Mouse (Mus musculus): ENCODE results near the gene Rpap3. TPM values are rescaled to one million over a fixed set of nuclear protein-coding genes. Genes with fewer than 3 reads are reported as not detected.

Gene Rpap3
- total RNA-seq, 1 experiment, result 32.2 TPM

DNA sequence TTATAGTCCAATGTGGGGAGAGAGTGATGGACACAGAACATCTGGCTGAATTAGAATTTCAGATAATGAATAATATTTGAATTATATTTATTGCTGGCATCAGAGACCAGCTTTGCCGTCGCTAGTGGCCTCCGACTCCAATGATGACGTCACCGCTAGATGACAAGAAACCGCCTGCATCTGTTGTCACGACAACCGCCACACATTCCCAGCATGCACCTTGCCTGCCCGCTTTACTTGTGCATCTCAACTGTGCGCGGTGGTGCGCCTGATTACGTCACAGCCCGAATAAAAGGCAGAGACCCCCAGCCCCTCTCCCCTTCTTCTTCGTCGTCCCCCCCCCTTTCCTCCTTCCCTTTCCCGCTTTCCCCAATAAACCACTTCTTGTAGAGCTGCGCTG, 57.4 kb downstream of the Rpap3 start:
- no peak for DNase-seq (ENCODE audit: low read depth, low spot score)
- Histone ChIP-seq H3K4me3 (ENCODE audit: insufficient read depth in 1 of 2, low read depth in 1 of 2, low read length in 2 of 2, poor library complexity in 1 of 2, severe bottlenecking in 1 of 2) (no peak overlapping the region), H3K4me1 (ENCODE audit: control insufficient read depth in 2 of 2, insufficient read depth in 2 of 2, low read length in 2 of 2, poor library complexity in 1 of 2) (no peaks in the 10 kb centered on the region), H3K9ac (ENCODE audit: insufficient read depth, low read depth, low read length, poor library complexity, severe bottlenecking) (no peak overlapping the region), H3K9me3 (ENCODE audit: control insufficient read depth, insufficient read depth, low read depth, low read length) (no peaks in the 10 kb centered on the region), H3K27ac (ENCODE audit: insufficient read depth, low read depth, low read length, poor library complexity, severe bottlenecking) (no peak overlapping the region), H3K36me3 (ENCODE audit: control insufficient read depth, insufficient read depth, low read length, poor library complexity, severe bottlenecking) (no peaks in the 10 kb centered on the region)
- TF ChIP-seq ZC3H11A (IDR thresholded peaks at IDR 0.05; ENCODE audit: borderline replicate concordance, low read depth, low read length) (no peak), MAFK (IDR thresholded peaks at IDR 0.05; ENCODE audit: insufficient read depth, low read depth, low read length) (no peak), CHD2 (IDR thresholded peaks at IDR 0.05; ENCODE audit: low read depth, low read length) (no peak), ZNF384 (IDR thresholded peaks at IDR 0.05; ENCODE audit: low read depth, low read length) (no peak), HCFC1 (IDR thresholded peaks at IDR 0.05; ENCODE audit: borderline replicate concordance, insufficient read depth, low read length) (no peak)
- in situ Hi-C loops (cut with MboI; ENCODE audit: low sequenced_read_pairs in 2 of 2, unreplicated experiment in 2 of 2), result no loop called here

- in situ Hi-C loops (cut with MboI; ENCODE audit: low sequenced_read_pairs in 2 of 2, unreplicated experiment in 2 of 2), result no loop called here
- DNase-seq (ENCODE audit: low read depth, low spot score), result no peak
- no peaks in the 10 kb centered on the region for H3K9me3 ChIP-seq (ENCODE audit: control insufficient read depth, insufficient read depth, low read depth, low read length)
- H3K9ac ChIP-seq (ENCODE audit: insufficient read depth, low read depth, low read length, poor library complexity, severe bottlenecking), result no peak overlapping the region
- H3K4me1 ChIP-seq (ENCODE audit: control insufficient read depth in 2 of 2, insufficient read depth in 2 of 2, low read length in 2 of 2, poor library complexity in 1 of 2), result no peaks in the 10 kb centered on the region
- no peak overlapping the region for H3K4me3 ChIP-seq (ENCODE audit: insufficient read depth in 1 of 2, low read depth in 1 of 2, low read length in 2 of 2, poor library complexity in 1 of 2, severe bottlenecking in 1 of 2)
- TF ChIP-seq CHD2 (IDR thresholded peaks at IDR 0.05; ENCODE audit: low read depth, low read length), result no peak
- no peak for TF ChIP-seq ZNF384 (IDR thresholded peaks at IDR 0.05; ENCODE audit: low read depth, low read length)
- TF ChIP-seq HCFC1 (IDR thresholded peaks at IDR 0.05; ENCODE audit: borderline replicate concordance, insufficient read depth, low read length), result no peak
- no peak for TF ChIP-seq MAFK (IDR thresholded peaks at IDR 0.05; ENCODE audit: insufficient read depth, low read depth, low read length)
- no peak for TF ChIP-seq ZC3H11A (IDR thresholded peaks at IDR 0.05; ENCODE audit: borderline replicate concordance, low read depth, low read length)
- H3K27ac ChIP-seq (ENCODE audit: insufficient read depth, low read depth, low read length, poor library complexity, severe bottlenecking), result no peak overlapping the region
- no peaks in the 10 kb centered on the region for H3K36me3 ChIP-seq (ENCODE audit: control insufficient read depth, insufficient read depth, low read length, poor library complexity, severe bottlenecking)
These were observed 59.2 kb downstream of the Rpap3 start for GRCm38 (mm10) chr15:97646426-97646825.

DNA sequence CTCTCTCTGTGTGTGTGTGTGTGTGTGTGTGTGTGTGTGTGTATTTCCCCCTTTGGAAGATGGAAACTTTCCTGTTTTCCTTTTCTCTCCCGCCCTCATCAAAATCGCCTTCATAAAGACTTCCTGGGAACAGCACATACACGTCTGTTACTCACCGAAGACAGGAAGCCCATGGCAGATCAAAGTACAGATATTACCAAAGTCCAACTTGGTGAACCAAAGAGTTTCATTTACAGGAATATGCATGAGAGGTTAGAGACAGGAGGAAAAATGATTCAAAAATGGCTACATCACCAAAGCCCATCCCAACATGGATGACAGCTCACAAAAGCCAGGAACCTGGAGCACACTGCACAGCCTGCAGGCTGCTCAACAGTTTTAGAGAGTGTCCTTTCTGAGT, 61.6 kb downstream of the Rpap3 start:
- DNase-seq (ENCODE audit: low read depth, low spot score), result no peak
- TF ChIP-seq HCFC1 (IDR thresholded peaks at IDR 0.05; ENCODE audit: borderline replicate concordance, insufficient read depth, low read length) (no peak), CHD2 (IDR thresholded peaks at IDR 0.05; ENCODE audit: low read depth, low read length) (no peak), MAFK (IDR thresholded peaks at IDR 0.05; ENCODE audit: insufficient read depth, low read depth, low read length) (no peak), ZNF384 (IDR thresholded peaks at IDR 0.05; ENCODE audit: low read depth, low read length) (no peak), ZC3H11A (IDR thresholded peaks at IDR 0.05; ENCODE audit: borderline replicate concordance, low read depth, low read length) (no peak)
- no peak overlapping the region for H3K27ac ChIP-seq (ENCODE audit: insufficient read depth, low read depth, low read length, poor library complexity, severe bottlenecking)
- H3K4me3 ChIP-seq (ENCODE audit: insufficient read depth in 1 of 2, low read depth in 1 of 2, low read length in 2 of 2, poor library complexity in 1 of 2, severe bottlenecking in 1 of 2), result no peak overlapping the region
- in situ Hi-C loops (cut with MboI; ENCODE audit: low sequenced_read_pairs in 2 of 2, unreplicated experiment in 2 of 2), result no loop called here
- H3K36me3 ChIP-seq (ENCODE audit: control insufficient read depth, insufficient read depth, low read length, poor library complexity, severe bottlenecking), result no peaks in the 10 kb centered on the region
- no peak overlapping the region for H3K9ac ChIP-seq (ENCODE audit: insufficient read depth, low read depth, low read length, poor library complexity, severe bottlenecking)
- no peaks in the 10 kb centered on the region for H3K9me3 ChIP-seq (ENCODE audit: control insufficient read depth, insufficient read depth, low read depth, low read length)
- no peaks in the 10 kb centered on the region for H3K4me1 ChIP-seq (ENCODE audit: control insufficient read depth in 2 of 2, insufficient read depth in 2 of 2, low read length in 2 of 2, poor library complexity in 1 of 2)

Other genes with a start within 250 kb of the Rpap3 start
- 0.16 and 0.31 TPM in 2 replicates for gene Endou, start 25.5 kb upstream of the Rpap3 start, total RNA-seq (2012; rRNA removed)
- 12.5 and 12.7 TPM in 2 replicates for gene Rapgef3, start 62.1 kb upstream of the Rpap3 start, total RNA-seq (2012; rRNA removed)
- gene Slc48a1, start 72.7 kb upstream of the Rpap3 start, total RNA-seq (2012; rRNA removed), result 15.8 and 18.6 TPM in 2 replicates
- gene Hdac7, start 138.7 kb upstream of the Rpap3 start, total RNA-seq (2012; rRNA removed), result 4.4 and 7.4 TPM in 2 replicates
- gene Vdr, start 204.8 kb upstream of the Rpap3 start, total RNA-seq (2012; rRNA removed), result 0.11 and 0.22 TPM in 2 replicates

All from ES-E14 (cell line).